Mouse (Mus musculus): ENCODE measurements around the gene Uvrag.

DNA sequence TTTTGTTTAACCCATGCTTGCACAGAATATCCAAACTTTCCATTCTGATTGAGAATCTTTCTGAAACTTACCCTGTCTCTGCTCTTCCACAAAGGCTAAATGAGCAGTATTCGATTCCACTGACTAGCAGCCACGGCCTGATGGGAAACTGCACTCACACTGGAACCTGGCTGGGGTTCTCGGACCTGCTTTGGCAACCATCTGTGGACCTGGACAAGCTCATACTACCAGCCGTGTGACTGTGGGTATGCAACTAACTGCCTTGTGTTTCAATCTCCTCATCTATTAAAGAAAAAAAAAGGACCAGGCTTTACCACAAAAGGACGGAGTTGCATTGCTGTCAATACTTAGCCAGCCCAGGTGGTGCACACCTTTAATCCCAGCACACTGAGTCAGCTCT lies 80.5 kb downstream of the Uvrag start:
- no peak for TF ChIP-seq GATA1 (IDR thresholded peaks at IDR 0.05; ENCODE audit: borderline replicate concordance, low read length)
- no peak for TF ChIP-seq FLI1 (IDR thresholded peaks at IDR 0.05; ENCODE audit: low read length)
